Mouse (Mus musculus): ENCODE data around the gene Negr1.

Gene Negr1

DNA sequence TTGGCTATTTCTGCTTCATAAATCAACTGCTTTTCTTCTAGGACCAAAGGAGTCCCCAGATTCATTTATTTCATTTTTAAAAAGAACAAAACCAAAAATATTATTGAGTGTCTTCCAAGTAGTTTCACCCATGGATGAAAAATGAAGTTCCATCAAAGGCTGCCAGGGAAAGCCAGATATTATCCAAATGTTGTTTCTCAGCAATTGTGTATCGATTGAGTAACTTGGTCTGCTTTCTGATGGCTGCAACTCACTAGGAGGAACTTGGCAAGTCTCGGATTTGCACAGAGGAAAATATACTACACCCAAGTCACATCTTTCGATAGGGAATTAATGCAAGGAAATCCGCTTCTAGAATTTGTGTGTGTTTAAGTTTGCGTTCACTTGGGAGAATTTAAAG, 363.5 kb downstream of the Negr1 start:
- peak; percentile 16 for DNase-seq

DNA sequence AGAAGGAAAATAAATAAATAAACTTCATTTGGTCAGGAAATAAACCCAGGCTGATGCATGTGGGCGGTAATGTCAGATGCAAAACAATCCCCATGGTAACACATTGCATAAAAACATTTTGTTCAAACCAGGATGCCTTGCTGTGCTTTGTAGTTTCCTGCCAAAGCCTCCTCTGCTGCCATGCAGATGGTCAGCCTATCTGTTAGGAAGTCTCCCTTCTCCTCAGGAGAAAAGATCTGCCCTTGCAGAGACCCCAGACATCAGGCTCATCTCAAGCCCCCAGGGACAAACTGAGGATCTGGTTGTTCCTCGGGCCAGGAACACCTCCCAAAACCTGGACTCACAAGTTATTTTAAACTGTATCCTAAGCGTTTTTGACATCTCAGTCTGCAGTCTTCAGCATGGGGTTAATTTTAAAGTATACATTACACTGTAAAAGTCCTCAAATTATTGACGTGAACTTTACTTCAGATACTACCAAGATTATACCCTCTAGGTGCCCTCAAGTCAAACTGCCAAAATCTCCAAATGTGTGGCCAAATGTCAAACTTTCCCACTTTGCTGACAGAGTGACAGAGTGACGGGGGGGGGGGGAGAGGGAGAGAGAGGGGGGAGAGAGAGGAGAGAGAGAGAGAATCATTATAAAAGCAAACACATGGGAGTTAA, 366.9 kb downstream of the Negr1 start:
- DNase-seq, result peak; percentile 6

DNA sequence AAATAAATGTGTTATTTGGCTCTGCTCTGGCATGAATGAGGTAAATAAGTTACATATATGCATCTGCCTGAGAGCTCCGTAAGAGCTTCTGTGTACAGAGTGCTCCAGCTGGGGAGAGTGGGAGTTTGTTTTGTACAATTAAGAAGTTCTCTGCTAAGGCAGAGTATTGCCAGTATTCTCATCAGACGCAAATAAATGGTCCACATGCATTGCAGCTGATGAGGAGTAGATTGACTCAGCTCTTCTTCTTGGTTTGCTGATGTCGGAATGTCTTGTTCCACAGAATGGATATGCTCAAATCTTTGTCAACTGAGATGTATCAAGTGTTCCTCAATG, 367.4 kb downstream of the Negr1 start:
- no peak for DNase-seq

DNA sequence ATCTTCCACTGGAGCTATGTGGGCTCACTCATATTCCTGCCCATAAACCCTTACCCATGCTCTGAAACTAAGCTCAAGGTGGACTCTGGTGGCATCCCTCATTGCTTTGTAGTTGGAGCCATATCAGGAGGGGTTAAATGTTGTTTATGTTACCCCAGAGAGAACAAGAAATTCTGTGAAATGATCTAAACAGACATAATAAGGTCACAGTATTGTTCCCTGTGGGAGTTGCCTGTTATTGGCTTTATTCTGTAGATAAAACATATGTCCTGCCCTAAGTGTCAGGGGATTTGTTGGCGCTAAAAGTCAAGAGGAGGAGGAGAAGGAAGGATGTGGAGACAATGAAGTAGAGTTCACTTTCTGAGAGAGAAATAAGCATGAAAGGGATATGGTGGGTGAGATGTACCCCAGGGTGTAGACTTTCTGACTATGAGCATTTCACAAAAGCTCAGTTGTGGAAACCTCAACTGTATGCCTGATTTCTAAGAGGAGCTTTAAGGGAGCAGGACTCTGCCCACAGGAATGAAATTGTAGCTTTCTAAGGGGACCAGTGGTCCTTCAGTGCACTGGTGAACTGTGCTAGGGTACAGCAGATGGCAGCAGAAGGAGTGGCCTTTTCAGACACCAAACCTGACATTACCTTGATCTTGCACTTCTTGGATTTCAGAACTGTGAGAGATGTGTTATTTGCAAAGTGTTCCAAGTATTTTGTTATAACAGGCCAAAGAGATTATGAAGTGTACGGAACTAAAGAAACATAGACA, 368.3 kb downstream of the Negr1 start:
- DNase-seq, result no peak

DNA sequence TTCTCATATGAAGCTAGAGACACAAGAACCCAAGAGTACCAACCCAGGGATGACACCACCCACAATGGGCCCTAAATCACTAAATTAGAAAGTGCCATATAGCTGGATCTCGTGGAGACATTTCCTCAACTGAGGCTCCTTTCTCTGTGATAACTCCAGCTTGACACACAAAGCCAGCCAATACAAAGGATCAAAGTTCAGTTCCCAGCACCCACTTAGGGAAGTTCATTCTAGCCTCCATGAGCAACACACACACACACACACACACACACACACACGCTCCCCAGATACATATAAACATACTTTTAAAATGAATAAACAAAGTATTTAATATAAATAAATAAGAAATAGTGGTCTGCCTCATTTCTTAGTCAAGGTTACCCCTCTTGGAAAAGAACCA, 369.4 kb downstream of the Negr1 start:
- no peak for DNase-seq

DNA sequence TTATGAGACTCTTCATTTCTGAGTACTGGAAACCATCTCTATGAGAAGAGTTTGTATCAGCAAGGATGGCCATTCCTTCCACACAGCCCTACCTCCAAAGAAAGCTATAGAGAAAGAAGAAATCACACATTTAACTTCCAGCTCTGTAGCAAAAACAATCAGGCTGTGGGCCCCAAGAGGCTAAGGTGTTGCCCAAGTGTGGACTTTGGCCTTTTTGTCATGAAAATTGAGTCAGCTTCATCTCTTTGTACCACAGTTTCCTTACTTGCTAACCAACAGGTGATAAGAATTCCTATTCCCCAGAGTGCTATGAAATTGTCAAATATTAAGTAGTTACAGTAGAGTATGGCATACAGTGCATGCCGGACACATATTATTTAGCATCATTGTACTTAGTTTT, 369.9 kb downstream of the Negr1 start:
- DNase-seq, result no peak

DNA sequence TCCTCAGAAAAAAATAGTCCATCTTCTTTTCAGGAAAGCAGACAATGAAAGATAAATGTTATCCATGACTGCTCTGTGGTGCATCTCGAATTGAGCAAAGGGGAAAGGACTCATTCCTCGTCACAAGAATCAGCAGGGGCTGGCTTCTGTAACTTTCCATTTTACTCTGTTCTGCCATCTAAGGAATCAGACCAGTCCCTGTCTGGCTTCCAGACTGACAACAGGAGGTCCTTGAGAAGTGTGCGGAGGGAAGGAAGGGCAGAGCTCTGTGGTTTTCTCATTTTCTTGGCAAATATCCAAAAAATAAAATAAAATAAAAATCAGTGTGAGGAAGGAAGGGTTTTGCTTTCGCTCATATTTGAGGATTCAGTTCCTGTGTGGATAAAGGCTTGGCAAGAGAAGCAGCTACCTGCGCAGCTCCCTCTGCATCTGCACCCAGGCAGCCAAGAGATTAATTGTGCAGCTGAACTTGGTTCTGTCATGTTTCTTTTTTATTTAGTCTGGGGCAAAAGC, 373.2 kb downstream of the Negr1 start:
- no peak for DNase-seq

DNA sequence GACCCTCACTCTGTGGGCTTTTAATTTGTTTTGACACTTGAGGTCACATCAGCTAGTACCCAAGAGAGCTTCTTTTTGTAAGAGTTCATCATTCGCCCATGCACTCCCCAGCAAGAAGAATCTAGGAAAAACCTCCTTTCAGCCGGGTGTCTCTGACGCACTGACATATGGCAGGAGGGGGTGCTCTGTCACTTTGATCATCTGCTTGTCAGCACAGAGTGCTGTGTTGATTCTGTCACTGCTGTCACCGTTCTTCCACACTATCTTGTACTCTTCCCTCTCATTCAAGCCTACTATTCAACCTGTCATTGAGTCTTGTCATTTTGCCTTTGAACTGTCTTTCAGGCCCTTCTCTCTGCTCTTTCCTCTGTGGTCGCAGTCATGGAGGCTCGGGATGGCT, 385.8 kb downstream of the Negr1 start:
- DNase-seq, result no peak

DNA sequence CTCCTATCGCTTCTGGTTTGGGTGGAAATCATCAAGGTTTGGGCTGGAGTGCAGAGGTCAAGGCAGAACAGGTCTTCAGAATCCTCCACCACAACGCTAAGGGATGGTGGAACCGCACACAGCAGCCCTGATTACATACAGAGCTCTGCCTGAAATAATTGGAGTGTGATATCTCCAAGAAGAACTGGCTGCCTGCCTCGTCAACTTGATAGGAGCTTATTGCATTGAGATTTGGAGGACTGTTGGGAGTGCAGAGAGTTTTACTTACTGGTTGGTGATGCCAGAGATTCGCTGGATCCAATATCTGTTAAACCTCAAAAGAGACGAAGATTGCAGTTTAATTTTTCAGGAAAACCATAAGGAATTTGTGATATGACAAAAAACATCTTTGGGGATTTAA, 391.4 kb downstream of the Negr1 start:
- DNase-seq, result no peak

DNA sequence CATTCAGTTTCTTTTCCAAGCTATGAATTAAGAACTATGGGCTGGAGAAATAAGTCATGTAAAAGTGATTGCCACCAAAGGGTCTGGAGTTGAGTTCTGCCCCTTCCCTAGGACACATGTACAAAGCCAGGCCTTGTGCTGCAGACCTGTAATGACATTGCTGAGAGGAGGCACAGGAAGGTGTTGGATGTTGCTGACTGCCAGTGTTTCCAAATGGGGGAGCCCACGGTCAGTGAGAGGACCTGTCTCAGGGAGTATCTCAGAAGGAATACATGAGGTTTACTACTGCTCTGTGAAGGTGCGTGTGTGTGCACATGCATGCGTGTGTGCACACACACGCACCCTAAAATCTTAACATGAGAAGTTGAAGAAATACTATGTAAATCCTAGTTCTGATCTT, 393.5 kb downstream of the Negr1 start:
- DNase-seq, result no peak

DNA sequence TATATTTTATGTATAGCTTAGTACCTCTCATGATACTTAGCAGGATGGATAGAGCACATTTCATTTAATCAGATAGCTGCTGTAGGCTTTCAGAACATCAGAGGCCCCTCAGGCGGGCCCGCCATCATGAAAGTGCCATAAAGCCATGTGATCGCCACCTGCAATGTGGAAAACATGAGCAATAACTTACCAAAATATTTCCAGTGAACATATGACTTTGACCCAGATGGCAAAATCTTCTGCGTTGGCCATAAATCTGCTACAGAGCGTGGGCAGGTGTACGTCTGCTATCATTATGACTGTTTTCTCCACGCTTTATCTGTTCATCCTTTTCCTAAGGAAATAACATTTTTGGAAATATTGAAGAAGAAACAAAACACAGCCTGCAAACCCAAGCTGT, 397.0 kb downstream of the Negr1 start:
- no peak for DNase-seq

DNA sequence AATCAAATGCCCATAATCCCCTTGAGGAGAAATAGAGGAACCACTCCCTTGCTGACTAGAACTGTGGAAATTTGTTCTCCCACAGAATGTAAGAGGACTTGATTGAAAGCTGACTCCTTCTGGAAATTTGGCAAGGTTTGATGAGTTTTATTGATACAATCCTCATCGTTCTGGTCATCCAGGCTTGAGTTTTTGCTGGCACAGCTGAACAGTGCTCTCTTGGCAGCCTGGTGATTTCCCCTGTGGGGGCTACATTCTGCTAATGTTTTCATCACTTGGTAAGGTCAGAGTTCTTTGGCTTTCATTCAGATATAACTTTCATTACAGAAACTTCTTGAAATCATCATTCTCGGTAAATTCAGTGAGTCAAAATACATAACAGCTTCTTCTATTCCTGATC, 407.2 kb downstream of the Negr1 start:
- no peak for DNase-seq

DNA sequence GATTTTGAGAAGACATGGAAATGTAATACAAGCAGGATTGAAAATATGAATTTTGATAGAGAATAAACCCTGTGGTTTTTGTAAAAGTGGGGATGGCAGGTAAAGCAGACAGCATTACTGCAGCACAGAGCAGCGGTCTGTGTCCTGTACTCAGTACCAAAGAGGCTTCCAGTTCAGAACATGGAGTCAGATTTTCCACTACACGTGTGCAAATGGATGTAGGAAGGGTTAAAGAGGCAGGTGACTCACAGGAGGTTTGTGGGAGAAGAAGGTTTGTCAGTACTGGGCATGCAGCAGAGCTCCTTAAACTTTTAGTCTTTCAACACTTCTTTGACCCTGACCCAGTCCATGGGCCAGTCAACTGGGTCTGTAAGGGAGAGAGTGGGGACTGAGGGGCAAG, 409.5 kb downstream of the Negr1 start:
- no peak for DNase-seq

DNA sequence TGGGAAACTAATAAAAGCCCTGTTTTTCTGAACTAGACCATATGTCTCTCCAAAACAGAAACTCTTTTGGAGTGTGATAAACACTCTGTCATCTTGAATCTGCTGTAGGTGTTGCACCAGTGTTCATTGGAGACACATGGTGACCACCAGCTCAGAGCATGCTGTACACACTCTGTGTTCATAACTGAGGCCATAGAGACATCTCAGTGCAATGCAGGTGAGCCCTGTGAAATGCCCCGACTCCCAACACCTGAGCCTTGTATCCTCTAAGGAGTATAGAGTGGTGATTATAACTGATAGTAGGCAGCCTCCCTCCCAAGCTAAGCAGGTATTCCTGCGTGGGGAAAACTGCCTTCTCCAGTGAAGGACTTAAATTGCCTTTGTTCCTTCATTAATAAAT, 415.2 kb downstream of the Negr1 start:
- DNase-seq, result no peak

DNA sequence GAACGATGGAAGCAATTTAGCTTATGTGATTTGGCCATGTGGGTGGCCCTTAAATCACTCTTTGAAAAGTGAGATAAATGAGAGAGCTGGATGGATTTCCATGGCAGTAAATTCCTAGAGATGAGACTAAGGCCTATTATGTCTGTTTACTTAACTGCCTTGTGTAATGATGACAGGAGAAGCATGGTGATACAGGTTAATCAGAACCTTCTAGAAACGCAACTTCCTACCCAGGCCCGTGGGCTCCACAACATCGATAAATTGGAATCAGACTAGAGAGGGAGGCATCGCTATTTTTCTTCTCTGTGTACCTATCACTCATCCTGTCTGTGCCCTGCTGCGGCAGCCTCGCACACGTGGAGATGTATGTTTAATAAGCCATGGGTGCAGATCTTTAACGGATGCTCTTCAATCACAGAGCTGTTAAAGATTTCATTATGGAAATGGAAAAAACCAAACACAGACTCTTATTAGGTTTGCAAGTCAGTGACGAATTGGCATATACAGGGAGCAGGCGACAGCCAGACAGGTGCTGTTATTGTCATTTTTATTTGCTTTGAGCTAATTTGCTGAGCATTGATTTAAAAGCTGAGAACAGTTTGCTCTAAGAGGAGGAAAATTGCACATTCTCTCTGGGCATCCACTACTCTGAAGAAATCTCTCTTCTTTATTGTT, 418.6 kb downstream of the Negr1 start:
- no peak for DNase-seq

DNA sequence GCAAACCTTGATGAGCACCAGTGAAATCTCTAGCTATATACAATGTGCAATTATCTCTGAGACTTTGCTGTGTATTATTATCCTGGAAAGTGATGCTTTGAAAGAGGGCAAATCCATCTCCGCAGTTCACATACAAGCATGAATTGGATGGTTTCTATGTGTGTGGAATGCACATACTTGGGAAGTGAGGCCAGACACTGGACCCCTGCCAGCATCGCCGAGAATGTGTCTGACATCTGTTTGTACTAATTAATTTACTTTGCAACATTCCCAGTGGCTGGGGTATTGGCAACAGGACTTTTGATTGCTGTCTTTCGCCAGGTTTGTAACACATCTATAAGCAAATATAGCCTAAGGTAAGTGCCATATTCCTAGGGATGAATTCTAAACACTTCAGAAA, 420.5 kb downstream of the Negr1 start:
- DNase-seq, result peak; percentile 16

DNA sequence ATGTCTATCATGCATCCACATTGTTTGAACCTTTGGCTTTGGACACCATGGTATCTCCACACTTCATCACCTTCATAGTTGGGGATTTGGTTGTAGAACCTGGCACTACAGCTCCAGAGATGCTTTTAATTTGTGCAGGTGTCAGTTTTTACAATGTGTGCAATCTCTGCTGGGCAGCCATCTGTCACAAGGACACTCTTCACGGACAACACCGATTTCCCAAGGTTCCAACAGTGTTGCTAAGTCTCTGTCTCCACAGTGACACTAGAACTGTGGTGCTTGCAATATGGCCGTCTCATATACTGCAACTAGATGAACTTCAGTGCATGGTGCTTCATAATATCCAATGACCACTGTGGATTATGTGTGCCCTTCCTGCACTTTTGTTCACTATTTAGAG, 425.5 kb downstream of the Negr1 start:
- no peak for DNase-seq

DNA sequence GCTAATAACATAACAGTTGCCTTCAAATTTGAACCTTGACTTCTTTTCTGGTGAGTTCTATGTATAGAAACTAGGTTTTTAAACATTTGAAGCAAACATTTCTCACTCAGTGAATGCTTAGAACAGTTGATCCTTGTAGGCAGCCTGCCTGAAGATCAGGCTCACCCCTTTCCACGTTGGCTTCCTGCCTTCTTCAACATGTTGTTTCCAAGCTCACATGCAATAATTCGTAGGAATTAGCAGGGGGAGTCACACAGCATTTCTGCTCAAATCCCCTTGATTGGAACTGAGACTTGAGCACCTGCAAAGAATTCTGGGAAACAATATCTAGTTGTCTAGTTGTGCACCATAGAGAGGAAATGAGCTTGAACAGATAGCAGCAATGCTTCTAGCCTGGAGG, 430.6 kb downstream of the Negr1 start:
- no peak for DNase-seq

DNA sequence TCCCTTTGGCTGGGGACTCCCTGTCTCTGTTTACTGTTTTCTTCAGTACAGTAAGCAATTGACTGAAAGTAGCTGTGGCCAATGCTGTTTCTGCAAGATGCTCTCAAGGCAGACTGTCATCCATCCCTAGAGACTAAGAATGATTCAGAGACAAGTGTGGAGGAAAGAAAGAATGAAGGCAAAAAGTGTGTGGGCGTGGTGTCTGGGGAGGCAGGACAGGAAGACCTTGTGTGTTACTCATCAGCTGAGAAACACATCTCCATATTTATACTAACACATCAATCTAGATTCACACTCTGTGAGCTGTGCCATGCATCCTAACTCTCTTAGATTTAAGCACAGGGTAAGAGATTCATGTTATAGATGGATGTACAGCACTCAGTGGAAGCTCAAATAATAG, 431.2 kb downstream of the Negr1 start:
- no peak for DNase-seq

DNA sequence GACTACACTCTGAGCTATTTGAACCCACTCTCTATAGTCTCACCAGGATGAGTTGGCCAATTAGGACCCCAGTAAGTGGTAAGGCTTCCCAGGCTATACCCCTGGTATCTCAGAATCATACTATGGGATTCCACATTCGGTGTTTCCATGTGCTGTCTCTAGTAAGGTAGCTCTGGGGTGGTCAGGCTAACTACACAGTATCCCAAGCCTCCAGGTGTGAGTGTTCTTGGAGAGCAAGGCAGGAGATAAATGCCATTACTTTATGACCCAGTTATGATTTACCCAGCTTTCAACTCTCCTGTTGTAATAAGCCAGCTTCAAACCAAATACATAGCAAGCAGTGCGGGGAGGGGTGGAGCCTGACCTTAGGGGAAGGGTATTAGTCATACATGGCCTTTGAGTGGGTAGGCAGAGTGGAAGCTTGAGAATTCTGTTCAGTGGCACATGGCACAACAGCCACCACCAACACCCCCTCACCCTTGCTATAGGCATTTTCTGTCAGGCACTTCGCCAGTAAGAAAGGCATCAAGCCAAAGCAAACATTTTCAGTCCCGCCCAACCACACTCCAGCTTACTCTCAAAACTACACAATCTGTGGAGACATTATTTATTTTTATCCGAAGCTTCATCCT, 437.7 kb downstream of the Negr1 start:
- peak; percentile 12 for DNase-seq

DNA sequence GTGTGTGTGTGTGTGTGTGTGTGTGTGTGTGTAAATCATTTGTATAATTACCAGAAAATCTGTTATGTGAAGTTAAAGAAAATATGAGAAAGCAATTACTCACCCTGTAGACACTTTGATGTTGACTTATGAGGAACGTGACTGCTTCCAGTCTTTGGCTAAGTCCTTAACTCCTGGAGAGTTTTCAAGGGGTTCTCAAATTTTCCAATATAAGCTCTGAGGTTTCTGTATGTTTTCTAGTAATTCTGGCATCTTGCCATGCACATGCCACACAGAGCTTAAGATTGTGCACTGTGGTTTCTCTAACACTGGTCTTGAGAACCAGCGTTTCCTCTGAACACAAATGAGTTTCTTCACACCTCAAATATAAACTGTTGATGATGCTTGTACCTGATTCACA, 460.0 kb downstream of the Negr1 start:
- DNase-seq, result peak; percentile 6

DNA sequence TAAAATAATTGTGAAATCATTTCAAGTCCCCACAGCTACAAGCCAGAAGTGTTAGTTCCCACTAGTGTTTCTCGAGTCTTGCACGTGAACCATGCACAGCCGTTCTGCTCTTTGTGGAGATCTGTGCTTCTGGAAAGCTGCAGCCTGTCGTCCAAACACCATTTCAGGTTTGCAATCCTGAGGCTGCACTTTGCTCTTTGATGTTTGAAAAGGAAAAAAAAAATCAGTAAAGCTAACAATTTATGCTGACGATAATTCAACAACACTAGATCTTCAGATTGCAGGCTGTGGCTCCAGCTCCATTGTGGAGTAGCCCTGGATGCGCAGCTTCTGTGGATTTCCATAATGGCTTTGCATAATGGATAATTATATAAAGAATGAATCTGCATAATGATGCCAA, 463.0 kb downstream of the Negr1 start:
- DNase-seq, result no peak

DNA sequence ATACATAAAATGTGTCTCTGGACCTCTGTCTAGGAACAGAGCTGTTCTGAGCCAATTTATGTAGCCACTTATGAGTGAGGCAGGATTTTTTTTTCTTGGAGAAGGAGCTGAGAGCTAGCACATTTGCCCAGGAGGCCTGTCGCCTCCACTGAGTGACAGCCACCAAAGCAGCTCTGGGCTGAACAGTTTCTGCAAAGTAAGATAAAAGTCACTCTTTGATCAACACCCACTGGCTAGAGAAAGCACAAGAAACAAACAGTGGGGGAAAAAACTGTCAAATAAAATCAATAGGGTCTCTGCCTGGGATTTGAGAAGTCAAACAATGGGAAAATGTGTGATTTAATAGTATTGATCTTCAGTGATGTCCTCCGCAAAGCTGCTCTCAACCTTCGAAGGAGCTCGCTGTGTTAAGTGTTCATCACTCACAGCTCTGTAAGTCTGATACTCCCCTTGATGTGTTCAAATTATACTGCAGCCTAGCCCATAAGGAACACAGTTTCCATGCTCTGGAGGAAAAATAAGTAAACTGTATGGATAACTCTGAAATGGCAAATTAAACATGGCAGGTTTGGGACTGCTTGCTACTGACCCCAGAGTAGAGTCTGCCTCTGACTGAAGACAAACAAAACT, 470.0 kb downstream of the Negr1 start:
- DNase-seq, result no peak
